Mouse (Mus musculus) liver, embryonic 16.5 days (tissue): ENCODE data around the gene Ppp2r1a. TPM values are rescaled to one million over a fixed set of nuclear protein-coding genes. Genes with fewer than 3 reads are reported as not detected.
A peak's percentile ranks its signal among the peaks of the same experiment; 100 is the strongest.

Experiments
- ATAC-seq: fragments of 200-750 bp; cut with Nextera tagmentation; 2 replicates; pipeline ENCODE4 v1.8.0; 2017; ENCODE audit warnings: low read depth, mild to moderate bottlenecking, moderate number of reproducible peaks, moderate library complexity
- H3K27ac ChIP-seq: fragments of 300-500 bp; sonication (generic); 2 replicates; pipeline ENCODE4 v1.5.1; 2014; ENCODE audit warnings: mild to moderate bottlenecking, low read length
- H3K27me3 ChIP-seq: fragments of 300-500 bp; sonication (generic); 2 replicates; pipeline ENCODE4 v1.6.1; 2014; ENCODE audit warnings: low read depth, low read length, mixed read lengths; ENCODE audit not compliant: control insufficient read depth, insufficient read depth
- H3K36me3 ChIP-seq: fragments of 300-500 bp; sonication (generic); 2 replicates; pipeline ENCODE4 v1.6.1; 2014; ENCODE audit warnings: mild to moderate bottlenecking; ENCODE audit not compliant: control insufficient read depth, insufficient read depth
- H3K4me1 ChIP-seq: fragments of 300-500 bp; sonication (generic); 2 replicates; pipeline ENCODE4 v1.6.1; 2014; ENCODE audit warnings: low read depth, low read length, mixed read lengths; ENCODE audit not compliant: control insufficient read depth
- H3K4me2 ChIP-seq: fragments of 300-500 bp; sonication (generic); 2 replicates; pipeline ENCODE4 v1.6.1; 2014; ENCODE audit warnings: low read depth, low read length, mixed read lengths
- H3K4me3 ChIP-seq: fragments of 300-500 bp; sonication (generic); 2 replicates; pipeline ENCODE4 v1.5.1; 2014; ENCODE audit warnings: low read depth, mild to moderate bottlenecking, low read length
- H3K9ac ChIP-seq: fragments of 300-500 bp; sonication (generic); 2 replicates; pipeline ENCODE4 v1.6.1; 2014; ENCODE audit warnings: low read depth, low read length
- H3K9me3 ChIP-seq: fragments of 300-500 bp; sonication (generic); replicated peaks from 2 replicates; pipeline ENCODE4 v1.6.1; 2016; ENCODE audit warnings: low read length; ENCODE audit not compliant: control insufficient read depth
- WGBS: fragments of 180-500 bp; shearing (Covaris S2); extraction: QIAGEN DNeasy Blood & Tissue Kit; methylation state at CpG from one replicate; pipeline ENCODE4 v1.1.7; 2014; ENCODE audit not compliant: insufficient replicate concordance; 5-methylcytosine and 5-hydroxymethylcytosine counted together
- polyA plus RNA-seq: library from polyadenylated mRNA; unstranded; fragments of >200 nt; fragmentation: Nextera tagmentation; extraction: Ambion mirVana; gene quantifications from 2 replicates; pipeline ENCODE4 v1.2.1, GENCODE M21; 2015

Gene Ppp2r1a
- polyA plus RNA-seq, 1 experiment from 2014 or later, result 89.8 TPM

- H3K9me3 ChIP-seq, result no peaks in the 10 kb centered on the region
- H3K4me1 ChIP-seq, result no peaks in the 10 kb centered on the region
- no peak overlapping the region for H3K9ac ChIP-seq
- 37% methylated on average over 2 of the region's 2 CpGs for WGBS
- ATAC-seq, result no peak
- H3K4me3 ChIP-seq, result no peak overlapping the region
- no peaks in the 10 kb centered on the region for H3K27me3 ChIP-seq
- H3K36me3 ChIP-seq, result no peaks in the 10 kb centered on the region
- no peak overlapping the region for H3K4me2 ChIP-seq
- H3K27ac ChIP-seq, result no peak overlapping the region
Measured at GRCm38 (mm10) chr17:20993716-20994115, 48.6 kb downstream of the Ppp2r1a start.

- Histone ChIP-seq H3K36me3 (no peaks in the 10 kb centered on the region), H3K4me2 (no peak within 1 kb of the TSS), H3K4me3 (no peak within 1 kb of the TSS), H3K4me1 (no peaks in the 10 kb centered on the region), H3K9ac (no peak within 1 kb of the TSS), H3K27me3 (no peaks in the 10 kb centered on the region), H3K9me3 (no peaks in the 10 kb centered on the region), H3K27ac (no peak within 1 kb of the TSS)
- no peak for ATAC-seq
Measured at GRCm38 (mm10) chr17:20996364-20996763, 51.3 kb downstream of the Ppp2r1a start, which contains the start of gene Vmn1r233. Gene Vmn1r233, minus strand, starts transcription at chr17:20996464.

- Histone ChIP-seq H3K4me2 (peak within 1 kb of the TSS; percentile 77), H3K4me1 (peaks cover 7% of the 10 kb centered on the region), H3K27ac (peak within 1 kb of the TSS; percentile 78), H3K9me3 (no peaks in the 10 kb centered on the region), H3K27me3 (no peaks in the 10 kb centered on the region), H3K36me3 (peaks cover 11% of the 10 kb centered on the region), H3K4me3 (peak within 1 kb of the TSS; percentile 79), H3K9ac (peak within 1 kb of the TSS; percentile 73)
- WGBS, result 5% methylated on average over 36 of the region's 36 CpGs
- peak; percentile 94 for ATAC-seq
Measured at GRCm38 (mm10) chr17:21008382-21009331, 63.5 kb downstream of the Ppp2r1a start, which contains the start of gene Zfp160. Gene Zfp160, plus strand, starts transcription at chr17:21008903.

- peak overlapping the region; percentile 73 for H3K9ac ChIP-seq
- WGBS, result 26% methylated on average over 1 of the region's 1 CpGs
- peak overlapping the region; percentile 77 for H3K4me2 ChIP-seq
- H3K4me3 ChIP-seq, result peak overlapping the region; percentile 79
- no peak for ATAC-seq
- H3K27me3 ChIP-seq, result no peaks in the 10 kb centered on the region
- H3K27ac ChIP-seq, result no peak overlapping the region; the same call in 1 of the 2 replicates
- peaks cover 7% of the 10 kb centered on the region for H3K4me1 ChIP-seq
- H3K9me3 ChIP-seq, result no peaks in the 10 kb centered on the region
- H3K36me3 ChIP-seq, result peaks cover 11% of the 10 kb centered on the region
Measured at GRCm38 (mm10) chr17:21009726-21010125, 64.6 kb downstream of the Ppp2r1a start.

Other genes with a start within 250 kb of the Ppp2r1a start
- not detected in 2 replicates for gene Vmn1r227, start 215.5 kb upstream of the Ppp2r1a start, polyA plus RNA-seq
- not detected in 2 replicates for gene Vmn1r228, start 159.2 kb upstream of the Ppp2r1a start, polyA plus RNA-seq
- not detected in 2 replicates for gene Vmn1r229, start 133.8 kb upstream of the Ppp2r1a start, polyA plus RNA-seq
- gene Vmn1r230, start 104.9 kb upstream of the Ppp2r1a start, polyA plus RNA-seq, result not detected in 2 replicates
- not detected in 2 replicates for gene Vmn1r231, start 40.2 kb upstream of the Ppp2r1a start, polyA plus RNA-seq
- not detected in 2 replicates for gene Vmn1r232, start 25.6 kb upstream of the Ppp2r1a start, polyA plus RNA-seq
- not detected in 2 replicates for gene Vmn1r233, start 51.2 kb downstream of the Ppp2r1a start, polyA plus RNA-seq
- 3.4 and 3.8 TPM in 2 replicates for gene Zfp160, start 63.6 kb downstream of the Ppp2r1a start, polyA plus RNA-seq